Mouse (Mus musculus): ENCODE measurements at regions not wholly inside any gene's neighbourhood (a gene's known extent, or its start where the extent isn't known, plus 50 kb on each side); places are given as distances from the start of the nearest gene placed in this dataset.

GRCm38 (mm10) chr11:117552430-117552969, 68.3 kb downstream of the Gm11733 start:
- 87% methylated on average over 8 of the region's 8 CpGs for WGBS
- H3K27ac ChIP-seq (ENCODE audit: insufficient read depth, low read length): no peak overlapping the region

GRCm38 (mm10) chr11:117554111-117554510, 69.9 kb downstream of the Gm11733 start:
- Histone ChIP-seq H3K27ac (ENCODE audit: insufficient read depth, low read length) (no peak overlapping the region), H3K4me3 (ENCODE audit: extremely low read depth, insufficient read depth, insufficient read length) (no peak overlapping the region), H3K4me1 (ENCODE audit: control insufficient read depth, insufficient read depth, insufficient read length) (no peaks in the 10 kb centered on the region), H3K36me3 (ENCODE audit: control insufficient read depth, insufficient read depth, low read length) (no peaks in the 10 kb centered on the region), H3K27me3 (ENCODE audit: control insufficient read depth, insufficient read depth, low read length) (no peaks in the 10 kb centered on the region)
- TF ChIP-seq POLR2A (IDR thresholded peaks at IDR 0.05; ENCODE audit: low read depth, low read length) (no peak), CTCF (IDR thresholded peaks at IDR 0.05; ENCODE audit: extremely low read depth, insufficient read depth, insufficient read length, insufficient replicate concordance) (no peak)
- 44% methylated on average over 10 of the region's 10 CpGs for WGBS
- DNase-seq (ENCODE audit: low read depth in 1 of 2, low spot score in 2 of 2): no peak

More at GRCm38 (mm10) chr11:117552430-117552969, 68.3 kb downstream of the Gm11733 start:
- DNase-seq (ENCODE audit: low read depth in 1 of 2, low spot score in 2 of 2): no peak
- no peaks in the 10 kb centered on the region for H3K27me3 ChIP-seq (ENCODE audit: control insufficient read depth, insufficient read depth, low read length)
- no peak overlapping the region for H3K4me3 ChIP-seq (ENCODE audit: extremely low read depth, insufficient read depth, insufficient read length)
- no peak for TF ChIP-seq POLR2A (IDR thresholded peaks at IDR 0.05; ENCODE audit: low read depth, low read length)
- TF ChIP-seq CTCF (IDR thresholded peaks at IDR 0.05; ENCODE audit: extremely low read depth, insufficient read depth, insufficient read length, insufficient replicate concordance): no peak
- no peaks in the 10 kb centered on the region for H3K36me3 ChIP-seq (ENCODE audit: control insufficient read depth, insufficient read depth, low read length)
- H3K4me1 ChIP-seq (ENCODE audit: control insufficient read depth, insufficient read depth, insufficient read length): no peaks in the 10 kb centered on the region

DNA sequence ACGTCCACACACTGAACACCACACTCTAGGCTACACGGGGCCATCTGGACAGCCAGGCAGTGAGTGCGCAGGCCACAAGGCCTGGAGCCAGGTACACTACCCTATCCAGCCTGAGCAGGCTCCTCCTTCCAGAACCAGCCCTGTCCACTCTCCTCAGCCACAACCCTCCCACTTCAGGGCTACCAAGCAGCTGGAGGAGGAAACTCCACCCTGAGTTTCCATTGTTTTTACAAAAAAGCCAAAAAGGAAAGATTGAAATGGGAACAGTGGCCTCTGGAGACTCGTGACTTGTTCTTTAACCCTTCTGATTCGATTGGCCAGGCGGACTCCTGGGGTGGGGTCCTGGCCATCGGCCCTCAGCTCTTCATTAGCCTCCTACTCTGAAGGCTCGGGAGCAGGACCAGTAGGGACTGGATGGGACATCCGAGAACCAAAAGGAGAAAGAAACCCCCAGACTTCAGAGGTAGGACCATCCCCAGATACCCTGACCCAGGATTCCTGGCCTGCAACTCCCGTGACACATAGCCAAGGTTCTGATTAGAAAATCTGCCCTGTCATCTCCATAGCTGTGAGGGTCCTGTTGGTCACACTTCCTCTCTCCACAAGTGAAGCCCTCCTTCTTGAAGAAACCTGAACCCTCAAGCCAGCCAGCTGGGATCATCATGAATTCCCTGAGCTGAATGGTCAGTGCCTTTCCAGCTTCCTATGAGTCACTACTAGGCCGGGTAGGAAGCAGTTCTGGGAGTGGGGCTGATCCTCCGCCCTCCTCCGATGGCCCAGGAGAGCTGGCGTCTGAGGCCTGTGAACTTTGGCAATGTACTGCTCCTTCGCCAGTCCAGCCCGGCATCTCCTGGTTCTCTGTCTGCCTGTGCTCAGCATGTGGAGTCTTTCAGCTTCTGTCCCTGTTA, 73.6 kb downstream of the Gm11733 start:
- no peak overlapping the region for H3K4me3 ChIP-seq (ENCODE audit: extremely low read depth, insufficient read depth, insufficient read length)
- 76% methylated on average over 16 of the region's 16 CpGs for WGBS
- no peak for DNase-seq (ENCODE audit: low read depth in 1 of 2, low spot score in 2 of 2)
- no peaks in the 10 kb centered on the region for H3K27me3 ChIP-seq (ENCODE audit: control insufficient read depth, insufficient read depth, low read length)
- no peaks in the 10 kb centered on the region for H3K36me3 ChIP-seq (ENCODE audit: control insufficient read depth, insufficient read depth, low read length)
- H3K4me1 ChIP-seq (ENCODE audit: control insufficient read depth, insufficient read depth, insufficient read length): no peaks in the 10 kb centered on the region
- TF ChIP-seq POLR2A (IDR thresholded peaks at IDR 0.05; ENCODE audit: low read depth, low read length) (no peak), CTCF (IDR thresholded peaks at IDR 0.05; ENCODE audit: extremely low read depth, insufficient read depth, insufficient read length, insufficient replicate concordance) (no peak)
- H3K27ac ChIP-seq (ENCODE audit: insufficient read depth, low read length): no peak overlapping the region

DNA sequence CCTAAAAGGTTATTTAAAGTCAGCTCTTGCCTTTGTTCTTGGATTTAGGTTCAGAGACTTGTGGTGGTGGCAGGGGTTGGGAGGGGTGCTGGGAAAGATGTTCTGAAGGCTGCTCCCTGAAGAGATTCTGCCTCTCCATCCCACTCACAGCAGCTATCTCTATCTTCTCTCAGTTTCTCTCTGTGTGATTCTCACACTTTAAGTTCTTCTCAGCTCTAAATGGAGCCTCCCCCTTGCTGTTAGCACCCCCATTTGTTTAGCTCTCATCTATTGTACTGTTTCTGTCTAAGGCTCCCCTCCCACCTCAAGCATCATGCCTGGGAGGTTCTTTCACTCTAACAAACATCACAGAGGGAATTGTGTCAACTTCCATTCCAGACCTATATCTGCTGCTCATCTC, 75.7 kb downstream of the Gm11733 start:
- H3K36me3 ChIP-seq (ENCODE audit: control insufficient read depth, insufficient read depth, low read length): no peaks in the 10 kb centered on the region
- no peak for TF ChIP-seq CTCF (IDR thresholded peaks at IDR 0.05; ENCODE audit: extremely low read depth, insufficient read depth, insufficient read length, insufficient replicate concordance)
- no peak for TF ChIP-seq POLR2A (IDR thresholded peaks at IDR 0.05; ENCODE audit: low read depth, low read length)
- H3K4me3 ChIP-seq (ENCODE audit: extremely low read depth, insufficient read depth, insufficient read length): no peak overlapping the region
- no peak overlapping the region for H3K27ac ChIP-seq (ENCODE audit: insufficient read depth, low read length)
- no peak for DNase-seq (ENCODE audit: low read depth in 1 of 2, low spot score in 2 of 2)
- no peaks in the 10 kb centered on the region for H3K4me1 ChIP-seq (ENCODE audit: control insufficient read depth, insufficient read depth, insufficient read length)
- H3K27me3 ChIP-seq (ENCODE audit: control insufficient read depth, insufficient read depth, low read length): no peaks in the 10 kb centered on the region

GRCm38 (mm10) chr11:117567961-117568605, 83.9 kb downstream of the Gm11733 start:
- Histone ChIP-seq H3K27me3 (ENCODE audit: control insufficient read depth, insufficient read depth, low read length) (no peaks in the 10 kb centered on the region), H3K36me3 (ENCODE audit: control insufficient read depth, insufficient read depth, low read length) (no peaks in the 10 kb centered on the region), H3K4me1 (ENCODE audit: control insufficient read depth, insufficient read depth, insufficient read length) (peaks cover 8% of the 10 kb centered on the region; the same call in 1 of the 2 replicates), H3K4me3 (ENCODE audit: extremely low read depth, insufficient read depth, insufficient read length) (no peak overlapping the region), H3K27ac (ENCODE audit: insufficient read depth, low read length) (no peak overlapping the region)
- WGBS: 91% methylated on average over 9 of the region's 9 CpGs
- no peak for DNase-seq (ENCODE audit: low read depth in 1 of 2, low spot score in 2 of 2)
- TF ChIP-seq CTCF (IDR thresholded peaks at IDR 0.05; ENCODE audit: extremely low read depth, insufficient read depth, insufficient read length, insufficient replicate concordance) (no peak), POLR2A (IDR thresholded peaks at IDR 0.05; ENCODE audit: low read depth, low read length) (no peak)

GRCm38 (mm10) chr11:117568606-117568991, 84.4 kb downstream of the Gm11733 start:
- Histone ChIP-seq H3K36me3 (ENCODE audit: control insufficient read depth, insufficient read depth, low read length) (no peaks in the 10 kb centered on the region), H3K4me1 (ENCODE audit: control insufficient read depth, insufficient read depth, insufficient read length) (peaks cover 8% of the 10 kb centered on the region; the same call in 1 of the 2 replicates), H3K27me3 (ENCODE audit: control insufficient read depth, insufficient read depth, low read length) (no peaks in the 10 kb centered on the region), H3K27ac (ENCODE audit: insufficient read depth, low read length) (no peak overlapping the region), H3K4me3 (ENCODE audit: extremely low read depth, insufficient read depth, insufficient read length) (no peak overlapping the region)
- 87% methylated on average over 9 of the region's 9 CpGs for WGBS
- TF ChIP-seq CTCF (IDR thresholded peaks at IDR 0.05; ENCODE audit: extremely low read depth, insufficient read depth, insufficient read length, insufficient replicate concordance): no peak
- no peak for TF ChIP-seq POLR2A (IDR thresholded peaks at IDR 0.05; ENCODE audit: low read depth, low read length)
- no peak for DNase-seq (ENCODE audit: low read depth in 1 of 2, low spot score in 2 of 2)

All from spleen, adult 2 months (tissue).